ENCODE assay signal across 14 mouse cellular contexts in the genomic region with DNA sequence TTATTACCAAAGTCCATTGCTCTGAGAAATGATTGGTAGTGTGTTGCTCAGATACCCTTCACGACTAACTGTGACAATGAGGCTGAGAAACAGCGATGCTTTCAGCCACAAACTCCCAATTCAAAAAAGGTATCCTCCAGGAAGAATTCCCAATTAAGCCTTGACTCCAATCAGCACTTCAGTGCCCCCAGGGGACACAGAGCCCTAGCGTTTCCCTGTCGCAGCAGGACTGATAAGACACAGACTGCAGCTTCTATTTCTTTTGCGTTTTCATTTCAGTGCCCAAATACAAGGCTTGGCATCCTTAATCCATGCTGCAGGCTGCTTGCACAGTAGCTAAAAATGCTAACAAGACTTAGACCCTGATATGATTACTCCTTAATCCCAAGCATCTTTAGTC.
A peak's percentile ranks its signal among the peaks of the same experiment; 100 is the strongest.
DNase-seq lines count a peak whose midpoint lies in the region; ATAC-seq and TF ChIP-seq lines count a peak whose summit lies in the region.
"Had no signal": no experiment of that assay in that cellular context is flagged by ENCODE, and none has a peak within 500 bp of the region (broad histone marks: within the 10 kb centered on the region; RNA-seq: fewer than 3 reads in every experiment).

No protein-coding gene starts in this region.

- WGBS in forebrain, embryonic 13.5 days = 7% methylated on average over 5 of the region's 5 CpGs
- 8% methylated on average over 5 of the region's 5 CpGs for WGBS in forebrain, embryonic 16.5 days
- WGBS in hindbrain, postnatal 0 days = 23% methylated on average over 5 of the region's 5 CpGs
- WGBS in hindbrain, embryonic 10.5 days = 42% methylated on average over 5 of the region's 5 CpGs
- WGBS in midbrain, postnatal 0 days = 21% methylated on average over 5 of the region's 5 CpGs
- 39% methylated on average over 5 of the region's 5 CpGs for WGBS in midbrain, embryonic 10.5 days

- H3K27me3 ChIP-seq in forebrain, embryonic 13.5 days = peaks cover 20% of the 10 kb centered on the region
- H3K27me3 ChIP-seq in forebrain, embryonic 16.5 days (replicated peaks; ENCODE audit: control insufficient read depth, insufficient read depth, low read length) = no peaks in the 10 kb centered on the region
- no peaks in the 10 kb centered on the region for H3K27me3 ChIP-seq in hindbrain, postnatal 0 days (ENCODE audit: insufficient read depth, low read length)
- H3K27me3 ChIP-seq in hindbrain, embryonic 10.5 days (ENCODE audit: insufficient read depth, poor library complexity, severe bottlenecking) = peaks cover 18% of the 10 kb centered on the region
- no peaks in the 10 kb centered on the region for H3K27me3 ChIP-seq in midbrain, postnatal 0 days (ENCODE audit: insufficient read depth, low read length)
- H3K27me3 ChIP-seq in midbrain, embryonic 10.5 days (ENCODE audit: low read depth, poor library complexity, severe bottlenecking) = peaks cover 77% of the 10 kb centered on the region
- H3K27me3 ChIP-seq: intestine, embryonic 15.5 days had no signal

- H3K36me3 ChIP-seq in forebrain, embryonic 13.5 days (ENCODE audit: poor library complexity, severe bottlenecking) = peaks cover 9% of the 10 kb centered on the region
- H3K36me3 ChIP-seq in forebrain, embryonic 16.5 days (ENCODE audit: control insufficient read depth, insufficient read depth) = peaks cover 8% of the 10 kb centered on the region
- no peaks in the 10 kb centered on the region for H3K36me3 ChIP-seq in hindbrain, postnatal 0 days (ENCODE audit: insufficient read depth, low read length)
- peaks cover 13% of the 10 kb centered on the region for H3K36me3 ChIP-seq in hindbrain, embryonic 10.5 days
- H3K36me3 ChIP-seq in midbrain, postnatal 0 days (ENCODE audit: insufficient read depth, low read length) = peaks cover 6% of the 10 kb centered on the region; the same call in 1 of the 2 replicates
- H3K36me3 ChIP-seq in midbrain, embryonic 10.5 days = peaks cover 9% of the 10 kb centered on the region
- H3K36me3 ChIP-seq: embryonic facial prominence, embryonic 10.5 days; heart, embryonic 12.5 days; intestine, embryonic 15.5 days had no signal

- peaks cover 44% of the 10 kb centered on the region for H3K4me1 ChIP-seq in forebrain, embryonic 13.5 days
- peaks cover 17% of the 10 kb centered on the region for H3K4me1 ChIP-seq in forebrain, embryonic 16.5 days (replicated peaks; ENCODE audit: control insufficient read depth, insufficient read depth, low read length)
- H3K4me1 ChIP-seq in hindbrain, postnatal 0 days (ENCODE audit: insufficient read depth, low read length) = no peaks in the 10 kb centered on the region
- H3K4me1 ChIP-seq in hindbrain, embryonic 10.5 days (replicated peaks) = peaks cover 9% of the 10 kb centered on the region; the same call in 1 of the 2 replicates
- H3K4me1 ChIP-seq in midbrain, postnatal 0 days (ENCODE audit: insufficient read depth, low read length) = no peaks in the 10 kb centered on the region; the same call in 1 of the 2 replicates
- H3K4me1 ChIP-seq in midbrain, embryonic 10.5 days = peaks cover 11% of the 10 kb centered on the region
- H3K4me1 ChIP-seq: intestine, embryonic 15.5 days had no signal

- H3K9me3 ChIP-seq in forebrain, embryonic 13.5 days (replicated peaks) = peaks cover 4% of the 10 kb centered on the region; the same call in 1 of the 2 replicates
- no peaks in the 10 kb centered on the region; the same call in 1 of the 2 replicates for H3K9me3 ChIP-seq in forebrain, embryonic 16.5 days (ENCODE audit: control insufficient read depth, low read length)
- no peaks in the 10 kb centered on the region for H3K9me3 ChIP-seq in hindbrain, postnatal 0 days (ENCODE audit: low read length)
- no peaks in the 10 kb centered on the region for H3K9me3 ChIP-seq in hindbrain, embryonic 10.5 days
- H3K9me3 ChIP-seq in midbrain, postnatal 0 days (ENCODE audit: low read length) = no peaks in the 10 kb centered on the region
- no peaks in the 10 kb centered on the region for H3K9me3 ChIP-seq in midbrain, embryonic 10.5 days (replicated peaks)
- H3K9me3 ChIP-seq: embryonic facial prominence, embryonic 10.5 days; heart, embryonic 12.5 days; intestine, embryonic 15.5 days had no signal

- ATAC-seq in forebrain, embryonic 13.5 days = no peak
- ATAC-seq in forebrain, embryonic 16.5 days = no peak
- no peak for ATAC-seq in hindbrain, postnatal 0 days
- no peak for ATAC-seq in midbrain, postnatal 0 days (ENCODE audit: low FRiP score)
- ATAC-seq: intestine, embryonic 15.5 days had no signal

- TF ChIP-seq CTCF in hindbrain, postnatal 0 days (IDR thresholded peaks at IDR 0.05; ENCODE audit: low read depth) = no peak
- TF ChIP-seq CTCF in midbrain, postnatal 0 days (IDR thresholded peaks at IDR 0.05) = no peak

- H3K9ac ChIP-seq in forebrain, embryonic 13.5 days = 0 out of 2 replicates have a peak overlapping the region, but pooled peaks have one; percentile 8
- H3K9ac ChIP-seq in forebrain, embryonic 16.5 days (replicated peaks; ENCODE audit: low read depth, low read length) = no peak overlapping the region
- no peak overlapping the region for H3K9ac ChIP-seq in hindbrain, postnatal 0 days (replicated peaks; ENCODE audit: low read length)
- H3K9ac ChIP-seq in midbrain, postnatal 0 days (replicated peaks; ENCODE audit: low read length, poor library complexity, severe bottlenecking) = no peak overlapping the region
- H3K9ac ChIP-seq: heart, embryonic 12.5 days; intestine, embryonic 15.5 days had no signal

- H3K4me3 ChIP-seq in forebrain, embryonic 13.5 days = no peak overlapping the region
- no peak overlapping the region for H3K4me3 ChIP-seq in forebrain, embryonic 16.5 days (replicated peaks; ENCODE audit: low read length)
- H3K4me3 ChIP-seq in hindbrain, postnatal 0 days (ENCODE audit: low read length) = no peak overlapping the region
- no peak overlapping the region for H3K4me3 ChIP-seq in hindbrain, embryonic 10.5 days
- H3K4me3 ChIP-seq in midbrain, postnatal 0 days (ENCODE audit: low read depth, low read length) = no peak overlapping the region
- no peak overlapping the region for H3K4me3 ChIP-seq in midbrain, embryonic 10.5 days
- H3K4me3 ChIP-seq: embryonic facial prominence, embryonic 10.5 days; gastrocnemius, adult 2 months; heart, embryonic 12.5 days; intestine, embryonic 15.5 days had no signal

- DNase-seq in hindbrain, postnatal 0 days (ENCODE audit: low spot score) = peak; percentile 35
- DNase-seq in hindbrain, embryonic 10.5 days (ENCODE audit: low spot score) = no peak
- peak; percentile 37 for DNase-seq in midbrain, postnatal 0 days (ENCODE audit: low spot score)
- no peak for DNase-seq in midbrain, embryonic 10.5 days (ENCODE audit: low spot score)
- DNase-seq in adrenal gland, adult (ENCODE audit: inconsistent age in 2 of 2, low spot score in 1 of 2) = no peak
- DNase-seq: adrenal gland, postnatal 14 days; cerebellum, adult 2 months; gastrocnemius, adult 2 months; gastrocnemius, postnatal 25 days had no signal

- no peak overlapping the region for H3K27ac ChIP-seq in forebrain, embryonic 13.5 days
- H3K27ac ChIP-seq in forebrain, embryonic 16.5 days (ENCODE audit: low read length) = no peak overlapping the region
- no peak overlapping the region for H3K27ac ChIP-seq in hindbrain, postnatal 0 days
- H3K27ac ChIP-seq in hindbrain, embryonic 10.5 days = no peak overlapping the region
- no peak overlapping the region for H3K27ac ChIP-seq in midbrain, postnatal 0 days (ENCODE audit: low read depth, low read length)
- H3K27ac ChIP-seq in midbrain, embryonic 10.5 days (replicated peaks) = no peak overlapping the region
- H3K27ac ChIP-seq: embryonic facial prominence, embryonic 10.5 days; gastrocnemius, adult 2 months; intestine, embryonic 15.5 days had no signal

- no peak overlapping the region for H3K4me2 ChIP-seq in forebrain, embryonic 13.5 days
- no peak overlapping the region for H3K4me2 ChIP-seq in forebrain, embryonic 16.5 days (ENCODE audit: low read length)
- no peak overlapping the region for H3K4me2 ChIP-seq in hindbrain, postnatal 0 days (ENCODE audit: low read depth, low read length)
- no peak overlapping the region for H3K4me2 ChIP-seq in midbrain, postnatal 0 days (ENCODE audit: low read depth, low read length, poor library complexity, severe bottlenecking)
- H3K4me2 ChIP-seq: heart, embryonic 12.5 days; intestine, embryonic 15.5 days had no signal

Comparison
In these comparisons a context has a peak if more than half of its experiments do, and no peak if none do; other contexts are left out.
1. DNase-seq: peak in hindbrain, postnatal 0 days (single experiment) and midbrain, postnatal 0 days (single experiment); none in hindbrain, embryonic 10.5 days (single experiment), midbrain, embryonic 10.5 days (single experiment) and adrenal gland, adult (0 of 2).